Mouse (Mus musculus): ENCODE data around the gene Cilp. TPM values are rescaled to one million over a fixed set of nuclear protein-coding genes. Genes with fewer than 3 reads are reported as not detected.

Cilp gene
- polyA plus RNA-seq, 2 experiments: 5.5 to 9.5 TPM

GRCm38 (mm10) chr9:65303586-65303985 is 38.6 kb downstream of the Cilp start:
- no peaks in the 10 kb centered on the region for H3K4me1 ChIP-seq (ENCODE audit: control insufficient read depth, insufficient read depth, low read length)
- H3K36me3 ChIP-seq (ENCODE audit: control insufficient read depth, insufficient read depth, low read length): peaks cover 81% of the 10 kb centered on the region
- H3K27me3 ChIP-seq (ENCODE audit: control insufficient read depth, insufficient read depth, low read length): no peaks in the 10 kb centered on the region
- H3K27ac ChIP-seq (replicated peaks; ENCODE audit: low read depth, low read length): no peak overlapping the region
- DNase-seq (ENCODE audit: low spot score) (no peak), ATAC-seq (ENCODE audit: low FRiP score, low read depth) (no peak)
- H3K4me2 ChIP-seq (replicated peaks; ENCODE audit: low read depth, low read length, severe bottlenecking): no peak overlapping the region
- no peak overlapping the region for H3K9ac ChIP-seq (ENCODE audit: low read depth, low read length, severe bottlenecking)
- H3K9me3 ChIP-seq (ENCODE audit: control insufficient read depth, low read length): no peaks in the 10 kb centered on the region
- H3K4me3 ChIP-seq (replicated peaks; ENCODE audit: low read length): no peak overlapping the region
- TF ChIP-seq POLR2A (IDR thresholded peaks at IDR 0.05; ENCODE audit: borderline replicate concordance, extremely low read depth, insufficient read depth, insufficient read length): no peak
- WGBS: 93% methylated on average over 4 of the region's 4 CpGs

GRCm38 (mm10) chr9:65304300-65304699 is 39.3 kb downstream of the Cilp start:
- H3K9ac ChIP-seq (ENCODE audit: low read depth, low read length, severe bottlenecking): no peak overlapping the region
- no peaks in the 10 kb centered on the region for H3K27me3 ChIP-seq (ENCODE audit: control insufficient read depth, insufficient read depth, low read length)
- no peaks in the 10 kb centered on the region for H3K4me1 ChIP-seq (ENCODE audit: control insufficient read depth, insufficient read depth, low read length)
- H3K36me3 ChIP-seq (ENCODE audit: control insufficient read depth, insufficient read depth, low read length): peaks cover 87% of the 10 kb centered on the region
- no peak for ATAC-seq (ENCODE audit: low FRiP score, low read depth)
- WGBS: 67% methylated on average over 4 of the region's 4 CpGs
- TF ChIP-seq POLR2A (IDR thresholded peaks at IDR 0.05; ENCODE audit: borderline replicate concordance, extremely low read depth, insufficient read depth, insufficient read length): no peak
- no peak overlapping the region for H3K4me3 ChIP-seq (replicated peaks; ENCODE audit: low read length)
- no peak for DNase-seq (ENCODE audit: low spot score)
- H3K9me3 ChIP-seq (ENCODE audit: control insufficient read depth, low read length): no peaks in the 10 kb centered on the region
- H3K4me2 ChIP-seq (replicated peaks; ENCODE audit: low read depth, low read length, severe bottlenecking): no peak overlapping the region
- H3K27ac ChIP-seq (replicated peaks; ENCODE audit: low read depth, low read length): no peak overlapping the region

GRCm38 (mm10) chr9:65306672-65307071 is 41.7 kb downstream of the Cilp start:
- Histone ChIP-seq H3K4me1 (ENCODE audit: control insufficient read depth, insufficient read depth, low read length) (no peaks in the 10 kb centered on the region), H3K4me3 (replicated peaks; ENCODE audit: low read length) (no peak overlapping the region), H3K4me2 (replicated peaks; ENCODE audit: low read depth, low read length, severe bottlenecking) (no peak overlapping the region), H3K36me3 (ENCODE audit: control insufficient read depth, insufficient read depth, low read length) (peaks cover 78% of the 10 kb centered on the region), H3K27ac (replicated peaks; ENCODE audit: low read depth, low read length) (no peak overlapping the region), H3K9ac (ENCODE audit: low read depth, low read length, severe bottlenecking) (no peak overlapping the region), H3K27me3 (ENCODE audit: control insufficient read depth, insufficient read depth, low read length) (no peaks in the 10 kb centered on the region), H3K9me3 (ENCODE audit: control insufficient read depth, low read length) (no peaks in the 10 kb centered on the region)
- TF ChIP-seq POLR2A (IDR thresholded peaks at IDR 0.05; ENCODE audit: borderline replicate concordance, extremely low read depth, insufficient read depth, insufficient read length): no peak
- DNase-seq (ENCODE audit: low spot score) (no peak), ATAC-seq (ENCODE audit: low FRiP score, low read depth) (no peak)
- 98% methylated on average over 2 of the region's 2 CpGs for WGBS

GRCm38 (mm10) chr9:65308011-65308410 is 43.0 kb downstream of the Cilp start:
- ATAC-seq (ENCODE audit: low FRiP score, low read depth): no peak
- no peaks in the 10 kb centered on the region for H3K4me1 ChIP-seq (ENCODE audit: control insufficient read depth, insufficient read depth, low read length)
- H3K9ac ChIP-seq (ENCODE audit: low read depth, low read length, severe bottlenecking): no peak overlapping the region
- H3K4me3 ChIP-seq (replicated peaks; ENCODE audit: low read length): no peak overlapping the region
- no peaks in the 10 kb centered on the region for H3K9me3 ChIP-seq (ENCODE audit: control insufficient read depth, low read length)
- WGBS: 81% methylated on average over 1 of the region's 1 CpGs
- no peak for DNase-seq (ENCODE audit: low spot score)
- no peak overlapping the region for H3K27ac ChIP-seq (replicated peaks; ENCODE audit: low read depth, low read length)
- peaks cover 78% of the 10 kb centered on the region for H3K36me3 ChIP-seq (ENCODE audit: control insufficient read depth, insufficient read depth, low read length)
- no peak for TF ChIP-seq POLR2A (IDR thresholded peaks at IDR 0.05; ENCODE audit: borderline replicate concordance, extremely low read depth, insufficient read depth, insufficient read length)
- no peaks in the 10 kb centered on the region for H3K27me3 ChIP-seq (ENCODE audit: control insufficient read depth, insufficient read depth, low read length)
- H3K4me2 ChIP-seq (replicated peaks; ENCODE audit: low read depth, low read length, severe bottlenecking): no peak overlapping the region

GRCm38 (mm10) chr9:65312669-65313357 is 47.8 kb downstream of the Cilp start:
- H3K36me3 ChIP-seq (ENCODE audit: control insufficient read depth, insufficient read depth, low read length): peaks cover 72% of the 10 kb centered on the region
- DNase-seq (ENCODE audit: low spot score) (no peak), ATAC-seq (ENCODE audit: low FRiP score, low read depth) (no peak)
- H3K4me2 ChIP-seq (replicated peaks; ENCODE audit: low read depth, low read length, severe bottlenecking): no peak overlapping the region
- H3K27ac ChIP-seq (replicated peaks; ENCODE audit: low read depth, low read length): no peak overlapping the region
- H3K9me3 ChIP-seq (ENCODE audit: control insufficient read depth, low read length): no peaks in the 10 kb centered on the region
- no peaks in the 10 kb centered on the region for H3K27me3 ChIP-seq (ENCODE audit: control insufficient read depth, insufficient read depth, low read length)
- H3K4me3 ChIP-seq (replicated peaks; ENCODE audit: low read length): no peak overlapping the region
- H3K9ac ChIP-seq (ENCODE audit: low read depth, low read length, severe bottlenecking): no peak overlapping the region
- TF ChIP-seq POLR2A (IDR thresholded peaks at IDR 0.05; ENCODE audit: borderline replicate concordance, extremely low read depth, insufficient read depth, insufficient read length): no peak
- 99% methylated on average over 4 of the region's 4 CpGs for WGBS
- H3K4me1 ChIP-seq (ENCODE audit: control insufficient read depth, insufficient read depth, low read length): no peaks in the 10 kb centered on the region
